Mouse (Mus musculus): ENCODE measurements at regions not wholly inside any gene's neighbourhood (a gene's known extent, or its start where the extent isn't known, plus 50 kb on each side); places are given as distances from the start of the nearest gene placed in this dataset.

DNA sequence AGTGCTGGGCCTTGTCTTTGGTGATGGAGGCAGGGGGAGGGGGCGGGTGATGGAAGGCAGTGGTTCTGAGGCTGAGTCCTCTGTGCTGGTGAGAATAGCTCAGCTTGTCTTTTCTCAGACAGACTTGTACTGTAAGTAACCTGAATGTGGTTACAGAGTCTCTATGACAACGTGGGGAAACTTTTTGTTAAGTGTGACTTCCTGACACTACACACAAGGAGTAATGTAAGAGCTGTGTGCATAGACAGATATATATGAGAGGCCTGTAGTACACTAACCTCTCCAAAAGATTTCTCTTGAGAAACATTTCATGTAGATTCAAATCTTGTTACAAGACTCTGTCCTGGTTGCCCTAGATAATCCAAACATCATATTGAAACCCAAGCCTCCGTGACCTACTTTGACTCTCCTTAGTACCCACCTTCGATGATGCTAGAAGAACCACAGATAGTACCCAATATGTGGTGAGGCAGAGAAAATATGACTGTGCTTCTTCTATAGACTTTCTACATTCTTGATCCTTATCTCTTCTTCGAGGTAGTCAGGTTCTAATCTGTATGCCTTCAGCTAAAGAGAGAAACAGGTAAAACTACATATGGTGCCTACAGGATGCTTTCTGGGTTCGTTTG is 424.7 kb downstream of the Ets1 start:
- TF ChIP-seq CTCF (conservative IDR thresholded peaks at IDR 0.05; ENCODE audit: insufficient read depth, insufficient read length, low read depth, low read length) (no peak), POLR2A (IDR thresholded peaks at IDR 0.05; ENCODE audit: low read depth, low read length) (no peak)
